ENCODE assay signal across 8 mouse cellular contexts in genomic region chr9:32409060-32409961, GRCm38 (mm10). TPM values are rescaled to one million over a fixed set of nuclear protein-coding genes. Genes with fewer than 3 reads are reported as not detected.
DNase-seq lines count a peak whose midpoint lies in the region; ATAC-seq and TF ChIP-seq lines count a peak whose summit lies in the region.

No protein-coding gene starts in this region.

- ATAC-seq in erythroblast, adult 5-6 weeks (replicated peaks; ENCODE audit: low FRiP score, poor library complexity, severe bottlenecking), result no peak
- ATAC-seq in midbrain, embryonic 13.5 days, result peak; percentile 48

- 2% methylated on average over 47 of the region's 47 CpGs for WGBS in heart, embryonic 10.5 days
- under 1% methylated on average over 47 of the region's 47 CpGs for WGBS in midbrain, embryonic 13.5 days

- peak overlapping the region; percentile 95 for H3K4me2 ChIP-seq in midbrain, embryonic 13.5 days (replicated peaks)

- TF ChIP-seq POLR2A in brain, embryonic 14.5 days (IDR thresholded peaks at IDR 0.05; ENCODE audit: borderline replicate concordance, extremely low read depth, insufficient read depth, insufficient read length, poor library complexity, severe bottlenecking), result no peak

- DNase-seq in brain, embryonic 14.5 days (ENCODE audit: low read depth), result peak; percentile 51
- no peak for DNase-seq in heart, embryonic 10.5 days (ENCODE audit: low spot score)
- DNase-seq in kidney, postnatal 10 days, result peak; percentile 83
- DNase-seq in c-Kit-positive CD71-positive TER-119-positive erythroid progenitor cells, embryonic 14.5 days (ENCODE audit: low spot score), result no peak
- no peak for DNase-seq in layer of hippocampus, postnatal 14 days (ENCODE audit: low spot score in 2 of 2)

- H3K9me3 ChIP-seq in erythroblast, embryonic 14.5 days (ENCODE audit: control insufficient read depth, low read length), result no peaks in the 10 kb centered on the region
- no peaks in the 10 kb centered on the region for H3K9me3 ChIP-seq in heart, embryonic 10.5 days
- no peaks in the 10 kb centered on the region for H3K9me3 ChIP-seq in midbrain, embryonic 13.5 days

- peaks cover 34% of the 10 kb centered on the region for H3K27me3 ChIP-seq in erythroblast, embryonic 14.5 days (ENCODE audit: control insufficient read depth)
- H3K27me3 ChIP-seq in heart, embryonic 10.5 days (ENCODE audit: insufficient read depth, poor library complexity, severe bottlenecking), result peaks cover 36% of the 10 kb centered on the region
- peaks cover 44% of the 10 kb centered on the region for H3K27me3 ChIP-seq in midbrain, embryonic 13.5 days

- no peaks in the 10 kb centered on the region for H3K4me1 ChIP-seq in erythroblast, embryonic 14.5 days (ENCODE audit: control insufficient read depth)
- H3K4me1 ChIP-seq in heart, embryonic 10.5 days, result peaks cover 17% of the 10 kb centered on the region; the same call in 1 of the 2 replicates
- H3K4me1 ChIP-seq in midbrain, embryonic 13.5 days (replicated peaks), result peaks cover 12% of the 10 kb centered on the region

- peak overlapping the region; percentile 80 for H3K27ac ChIP-seq in heart, embryonic 10.5 days
- no peak overlapping the region for H3K27ac ChIP-seq in midbrain, embryonic 13.5 days

- TF ChIP-seq CTCF in brain, embryonic 14.5 days (IDR thresholded peaks at IDR 0.05; ENCODE audit: borderline replicate concordance, extremely low read depth, insufficient read depth, insufficient read length), result no peak

- H3K36me3 ChIP-seq in erythroblast, embryonic 14.5 days (ENCODE audit: control insufficient read depth), result no peaks in the 10 kb centered on the region
- no peaks in the 10 kb centered on the region for H3K36me3 ChIP-seq in heart, embryonic 10.5 days
- no peaks in the 10 kb centered on the region for H3K36me3 ChIP-seq in midbrain, embryonic 13.5 days

- peak overlapping the region; percentile 77 for H3K9ac ChIP-seq in midbrain, embryonic 13.5 days (replicated peaks)

- H3K4me3 ChIP-seq in erythroblast, embryonic 14.5 days (replicated peaks), result peak overlapping the region; percentile 42
- peak overlapping the region; percentile 61 for H3K4me3 ChIP-seq in heart, embryonic 10.5 days
- H3K4me3 ChIP-seq in midbrain, embryonic 13.5 days (replicated peaks), result peak overlapping the region; percentile 51

RNA-seq across cellular contexts. Expression of gene Kcnj1, which starts 37.0 kb away (rescaled TPM):
- not detected in 2 replicates for polyA plus RNA-seq in erythroblast, embryonic 14.5 days (2012)
- total RNA-seq in erythroblast, adult 5-6 weeks (2015; ENCODE audit: low replicate concordance), result not detected in 2 replicates
- not detected in 2 replicates for total RNA-seq in erythroblast, adult 5-6 weeks (2017; ENCODE audit: low replicate concordance)
- not detected in 2 replicates for polyA plus RNA-seq in brain, embryonic 14.5 days (2012; rRNA removed)
- polyA plus RNA-seq in heart, embryonic 10.5 days (2016; fragmentation: Nextera tagmentation; extraction: Ambion mirVana), result not detected in 2 replicates
- not detected in 2 replicates for polyA plus RNA-seq in midbrain, embryonic 13.5 days (2015; fragmentation: Nextera tagmentation; extraction: Ambion mirVana)
- not detected for total RNA-seq in layer of hippocampus, postnatal 14 days (2021)

Comparison
In these comparisons a context has a peak if more than half of its experiments do, and no peak if none do; other contexts are left out.
1. DNase-seq: peak in brain, embryonic 14.5 days (single experiment) and kidney, postnatal 10 days (single experiment); none in heart, embryonic 10.5 days (single experiment), c-Kit-positive CD71-positive TER-119-positive erythroid progenitor cells, embryonic 14.5 days (single experiment) and layer of hippocampus, postnatal 14 days (0 of 2).
2. Peak in every context shown above with its lines, with median percentiles within 50 percentile points of each other: H3K4me3 ChIP-seq.